Mouse (Mus musculus): ENCODE results near the gene Zfp580.
"Not testable (repeated sequence)": the region's sequence is repeated elsewhere in the genome, so short reads cannot be mapped to it uniquely, and the experiment has no call there.

Zfp580 gene

DNA sequence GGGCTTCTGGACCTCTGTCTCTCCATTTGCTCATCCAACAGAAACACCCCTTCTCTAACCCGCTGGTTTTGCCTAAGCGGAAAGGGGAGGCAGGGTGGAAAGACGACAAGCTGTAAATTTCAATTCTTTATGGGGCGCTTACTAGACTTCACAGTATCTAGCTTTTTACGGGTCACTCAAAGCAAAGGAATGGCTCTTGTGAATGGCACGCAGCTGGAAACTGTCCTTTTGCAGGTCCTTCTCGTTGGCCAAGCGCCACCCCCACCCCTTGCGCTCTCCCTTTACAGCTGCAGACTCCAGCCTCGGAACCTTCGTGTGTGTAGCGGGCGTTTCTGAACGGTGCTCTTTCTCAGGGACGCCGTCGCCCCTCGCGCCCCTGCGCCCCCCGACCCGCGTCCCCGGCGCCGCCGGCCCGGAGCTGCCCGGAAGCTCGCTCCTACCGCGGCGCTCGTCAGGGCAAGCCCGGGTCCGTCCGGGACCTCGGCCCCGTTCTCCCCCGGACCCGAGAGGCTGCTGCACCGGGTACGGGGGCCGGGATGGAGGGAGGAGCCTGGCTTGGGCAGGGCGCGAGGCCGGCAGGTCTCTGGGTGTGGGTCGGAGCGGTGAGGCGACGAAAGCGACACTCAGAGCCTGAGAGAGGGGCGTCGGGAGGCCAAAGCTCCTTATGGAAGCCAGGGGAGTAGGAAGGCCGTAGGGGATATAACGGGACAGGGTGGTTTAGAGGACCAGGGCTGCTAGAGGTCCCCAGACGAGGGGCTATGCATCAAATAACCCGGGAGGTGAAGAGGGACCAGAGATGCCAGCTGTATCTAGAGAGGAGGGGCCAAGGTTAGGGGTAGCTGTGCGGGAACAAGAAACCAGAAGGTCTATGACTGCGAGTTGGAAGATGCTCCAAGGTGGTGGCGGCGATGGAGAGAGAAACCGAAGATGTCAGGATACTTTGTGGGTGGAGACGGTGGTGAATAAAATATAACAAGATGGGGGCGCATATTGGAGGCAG, at the start of gene Zfp580:
TSS of gene Zfp580 (plus strand) at position 346 of the 1,000 bp plus-strand sequence.
- peak; percentile 69 for DNase-seq (ENCODE audit: low spot score)

- not testable (repeated sequence) for DNase-seq (ENCODE audit: low spot score)
These were observed 48.5 kb upstream of the Zfp580 start for GRCm38 (mm10) chr7:5002876-5003275.

DNA sequence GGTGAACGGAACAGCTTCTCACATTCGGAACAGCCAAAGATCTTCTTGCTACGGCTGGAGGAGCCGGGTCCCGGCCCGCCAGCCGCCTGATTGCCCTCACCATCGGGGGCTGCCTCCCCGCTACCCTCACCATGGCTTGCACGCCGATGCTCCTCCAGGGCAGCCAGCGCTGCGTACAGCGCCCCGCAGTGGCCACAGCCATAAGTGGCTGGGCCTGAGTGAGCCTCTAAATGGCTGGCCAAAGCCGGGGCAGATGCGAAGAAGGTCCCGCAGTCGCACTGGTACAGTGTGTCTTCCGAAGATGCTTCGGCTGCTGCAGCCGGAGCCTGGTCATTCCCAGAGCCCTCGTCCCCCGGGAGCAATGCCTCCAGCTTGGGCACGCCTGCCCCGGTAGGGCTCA, 43.1 kb upstream of the Zfp580 start:
- no peak for DNase-seq (ENCODE audit: low spot score)

- no peak for DNase-seq (ENCODE audit: low spot score)
These were observed 38.4 kb upstream of the Zfp580 start for GRCm38 (mm10) chr7:5012681-5013513.

GRCm38 (mm10) chr7:5014251-5015117, 36.9 kb upstream of the Zfp580 start, which contains the start of the genes Zfp524 and Fiz1:
Gene Zfp524, plus strand, starts transcription at chr7:5014415.
Gene Fiz1, minus strand, starts transcription at chr7:5014697.
- peak; percentile 96 for DNase-seq (ENCODE audit: low spot score)

- peak; percentile 92 for DNase-seq (ENCODE audit: low spot score)
These were observed 36.0 kb upstream of the Zfp580 start, which contains the start of gene Gm44973 for GRCm38 (mm10) chr7:5015118-5016001. Gene Gm44973, plus strand, starts transcription at chr7:5015496.

DNA sequence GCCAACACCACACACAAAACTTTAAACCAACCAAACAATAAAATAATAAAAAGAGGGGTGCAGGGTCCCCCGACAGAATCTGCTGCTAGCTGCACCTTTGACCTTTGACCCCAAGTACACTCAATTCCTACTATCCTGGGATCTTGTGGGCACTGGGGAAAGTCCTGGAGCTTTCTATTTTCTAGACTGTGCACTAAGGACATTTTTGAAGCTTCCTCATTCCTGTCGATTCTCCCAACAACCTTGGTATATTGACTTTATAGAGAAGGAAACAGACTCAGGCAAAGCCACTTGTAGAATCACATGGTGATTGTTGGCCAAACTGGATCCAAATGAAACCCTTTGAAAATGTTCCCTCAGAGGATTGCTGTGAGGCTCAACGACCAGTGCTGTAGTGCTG, 35.3 kb upstream of the Zfp580 start:
- peak; percentile 33 for DNase-seq (ENCODE audit: low spot score)

- no peak for DNase-seq (ENCODE audit: low spot score)
These were observed 34.4 kb upstream of the Zfp580 start for GRCm38 (mm10) chr7:5016920-5017319.

GRCm38 (mm10) chr7:5017352-5017751, 34.0 kb upstream of the Zfp580 start:
- no peak for DNase-seq (ENCODE audit: low spot score)

DNA sequence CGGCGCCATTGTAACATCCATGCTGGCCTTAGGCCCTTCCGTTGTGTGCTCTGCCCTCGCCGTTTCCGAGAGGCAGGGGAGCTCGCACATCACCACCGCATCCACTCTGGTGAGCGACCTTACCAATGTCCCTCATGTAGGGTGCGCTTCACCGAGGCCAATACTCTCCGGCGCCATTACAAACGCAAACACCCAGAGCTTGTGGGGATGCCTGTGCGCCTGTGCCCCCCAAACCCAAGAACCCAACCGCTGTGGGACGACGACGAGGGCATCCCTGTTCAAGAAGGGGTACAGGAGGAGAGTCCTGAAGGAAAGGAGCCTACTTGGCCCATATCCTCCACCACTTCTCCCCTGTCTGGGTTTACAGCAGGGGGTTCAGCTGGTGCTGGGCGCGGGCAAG, 33.4 kb upstream of the Zfp580 start:
- no peak for DNase-seq (ENCODE audit: low spot score)

DNA sequence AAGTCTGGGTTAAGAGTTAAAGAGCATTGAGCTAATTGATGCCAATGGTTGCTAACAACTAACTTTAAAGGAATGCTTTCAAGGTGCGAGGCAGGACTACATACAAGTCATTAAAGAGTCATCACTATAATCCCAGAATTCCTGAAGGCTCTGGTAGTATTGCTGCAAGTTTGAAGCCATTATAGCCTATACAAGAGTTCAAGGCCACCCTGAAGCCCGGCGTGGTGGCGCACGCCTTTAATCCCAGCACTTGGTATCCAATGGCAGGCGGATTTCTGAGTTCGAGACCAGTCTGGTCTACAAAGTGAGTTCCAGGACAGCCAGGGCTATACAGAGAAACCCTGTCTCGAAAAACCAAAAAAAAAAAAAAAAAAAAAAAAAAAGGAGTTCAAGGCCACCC, 31.8 kb upstream of the Zfp580 start:
- DNase-seq (ENCODE audit: low spot score), result not testable (repeated sequence)

GRCm38 (mm10) chr7:5020000-5020681, 31.2 kb upstream of the Zfp580 start, which contains the start of the genes Zfp865 and Ccdc106:
Gene Zfp865, plus strand, starts transcription at chr7:5020376.
Gene Ccdc106, plus strand, starts transcription at chr7:5020553.
- DNase-seq (ENCODE audit: low spot score), result peak; percentile 97

- peak; percentile 25 for DNase-seq (ENCODE audit: low spot score)
These were observed 30.7 kb upstream of the Zfp580 start for GRCm38 (mm10) chr7:5020685-5021084.

GRCm38 (mm10) chr7:5021197-5021596, 30.1 kb upstream of the Zfp580 start:
- peak; percentile 50 for DNase-seq (ENCODE audit: low spot score)

DNA sequence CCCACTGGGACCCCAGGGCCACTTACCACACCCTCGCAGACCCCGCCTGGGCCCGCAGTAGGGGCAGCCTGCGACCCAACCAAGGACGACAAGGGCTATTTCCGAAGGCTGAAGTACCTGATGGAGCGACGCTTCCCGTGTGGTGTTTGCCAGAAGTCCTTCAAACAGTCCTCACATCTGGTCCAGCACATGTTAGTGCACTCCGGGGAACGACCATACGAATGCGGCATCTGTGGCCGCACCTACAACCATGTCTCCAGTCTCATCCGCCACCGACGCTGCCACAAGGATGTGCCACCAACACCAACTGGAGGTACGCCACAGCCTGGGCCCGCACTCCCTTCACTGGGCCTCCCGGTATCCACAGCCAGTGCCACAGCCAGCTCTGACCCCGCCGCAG, 21.8 kb upstream of the Zfp580 start:
- no peak for DNase-seq (ENCODE audit: low spot score)

DNA sequence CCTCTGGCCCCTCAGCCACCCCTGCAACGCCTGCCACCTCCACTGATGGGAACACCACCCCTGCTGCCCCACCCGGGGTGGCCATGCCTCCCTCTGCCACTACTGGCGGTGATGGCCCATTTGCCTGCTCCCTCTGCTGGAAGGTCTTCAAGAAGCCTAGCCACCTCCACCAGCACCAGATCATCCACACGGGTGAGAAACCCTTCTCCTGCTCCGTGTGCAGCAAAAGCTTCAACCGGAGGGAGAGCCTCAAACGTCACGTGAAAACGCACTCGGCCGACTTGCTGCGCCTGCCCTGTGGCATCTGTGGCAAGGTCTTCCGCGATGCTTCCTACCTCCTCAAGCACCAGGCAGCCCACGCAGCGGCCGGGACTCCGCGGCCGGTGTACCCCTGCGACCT, 21.4 kb upstream of the Zfp580 start:
- no peak for DNase-seq (ENCODE audit: low spot score)

DNA sequence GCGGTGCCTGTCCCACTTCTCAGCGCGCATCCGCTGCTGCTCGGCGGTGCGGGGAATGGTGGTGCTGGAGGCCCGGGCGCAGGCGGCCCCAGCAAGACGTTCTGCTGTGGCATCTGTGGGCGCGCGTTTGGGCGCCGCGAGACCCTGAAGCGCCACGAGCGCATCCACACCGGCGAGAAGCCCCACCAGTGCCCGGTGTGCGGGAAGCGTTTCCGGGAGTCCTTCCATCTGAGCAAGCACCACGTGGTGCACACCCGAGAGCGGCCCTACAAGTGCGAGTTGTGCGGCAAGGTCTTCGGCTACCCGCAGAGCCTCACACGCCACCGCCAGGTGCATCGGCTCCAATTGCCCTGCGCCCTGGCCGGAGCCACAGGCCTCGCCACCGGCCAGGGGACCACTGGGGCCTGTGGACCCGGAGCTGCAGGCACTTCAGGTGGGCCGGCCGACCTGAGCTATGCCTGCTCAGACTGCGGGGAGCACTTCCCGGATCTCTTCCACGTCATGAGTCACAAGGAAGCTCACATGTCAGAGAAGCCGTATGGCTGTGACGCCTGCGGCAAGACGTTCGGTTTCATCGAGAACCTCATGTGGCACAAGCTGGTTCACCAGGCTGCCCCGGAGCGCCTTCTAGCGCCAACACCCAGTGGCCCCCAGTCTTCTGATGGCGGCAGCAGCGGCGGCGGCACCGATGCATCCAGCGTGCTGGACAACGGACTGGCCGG, 20.6 kb upstream of the Zfp580 start:
- DNase-seq (ENCODE audit: low spot score), result no peak

GRCm38 (mm10) chr7:5031496-5031895, 19.8 kb upstream of the Zfp580 start:
- no peak for DNase-seq (ENCODE audit: low spot score)

GRCm38 (mm10) chr7:5033818-5034217, 17.5 kb upstream of the Zfp580 start, which contains the start of gene 4632433K11Rik:
Gene 4632433K11Rik, plus strand, starts transcription at chr7:5034118.
- DNase-seq (ENCODE audit: low spot score), result no peak
